Mouse (Mus musculus) CH12F3 (cell line): ENCODE data around the gene Serpina3g.

Experiments used
- in situ Hi-C: fragments of 300-500 bp; cut with MboI; formaldehyde crosslinking; loops from 2 replicates; pipeline ENCODE4 v1.14.3; 2020; ENCODE audit warnings: low sequenced_read_pairs

Gene Serpina3g

DNA sequence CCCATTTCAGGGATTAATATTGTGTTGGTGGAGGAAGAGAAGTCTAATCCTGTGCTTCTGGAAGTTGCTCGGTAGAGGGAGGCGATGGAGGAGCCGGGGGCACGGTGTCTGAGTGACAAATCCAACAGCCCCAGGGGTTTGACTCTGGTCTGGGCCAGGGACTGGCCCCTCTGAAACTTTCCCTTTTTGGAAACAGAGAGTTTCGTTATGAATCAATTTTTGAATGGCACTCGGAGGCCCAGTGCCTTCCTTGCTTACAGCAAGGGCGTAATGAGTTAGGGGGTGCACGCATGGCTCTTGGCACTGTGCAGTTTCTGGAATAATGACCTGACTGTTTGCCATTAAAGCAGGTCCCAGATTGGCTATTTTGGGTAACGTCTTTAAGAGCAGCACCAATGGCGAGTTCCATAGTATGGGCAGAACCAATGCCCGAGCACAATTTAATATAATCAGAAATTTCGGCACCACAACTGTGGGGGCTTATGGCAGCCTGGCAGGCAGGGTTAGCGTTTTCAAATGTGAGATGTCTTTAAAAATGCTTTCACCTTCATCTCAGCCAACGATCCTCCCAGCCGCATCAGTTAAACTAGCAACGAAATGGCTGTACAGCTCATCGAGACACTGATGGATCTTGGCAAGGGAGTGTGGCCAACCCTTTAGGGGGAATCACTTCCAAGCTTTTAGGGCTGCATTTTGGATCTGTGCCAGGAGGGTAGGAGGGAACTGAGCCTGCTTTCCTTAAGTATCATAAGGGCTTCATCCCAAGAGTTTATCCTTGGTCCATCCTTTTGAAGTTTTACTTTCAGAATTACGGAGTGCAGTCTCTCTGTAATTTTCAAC, 42.4 kb downstream of the Serpina3g start:
- in situ Hi-C loops, result no loop called here

DNA sequence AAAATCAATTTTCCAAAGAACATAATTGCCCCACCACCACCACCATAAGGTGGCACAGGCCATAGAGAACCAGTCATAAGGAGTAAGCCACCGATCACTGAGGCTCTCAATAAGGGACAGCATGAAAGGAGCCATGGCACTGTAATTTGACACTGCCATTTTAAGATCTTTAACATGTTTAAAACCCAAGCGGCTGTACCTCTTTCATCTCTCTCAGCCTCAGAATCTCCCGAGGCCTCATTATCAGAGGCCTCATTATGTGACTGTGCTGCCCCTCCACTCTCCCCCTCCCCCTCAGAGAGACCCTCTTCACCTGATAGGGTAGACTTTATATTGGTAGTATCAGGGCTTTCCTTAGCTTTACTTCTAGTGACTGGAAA, 43.0 kb downstream of the Serpina3g start:
- in situ Hi-C loops, result no loop called here

DNA sequence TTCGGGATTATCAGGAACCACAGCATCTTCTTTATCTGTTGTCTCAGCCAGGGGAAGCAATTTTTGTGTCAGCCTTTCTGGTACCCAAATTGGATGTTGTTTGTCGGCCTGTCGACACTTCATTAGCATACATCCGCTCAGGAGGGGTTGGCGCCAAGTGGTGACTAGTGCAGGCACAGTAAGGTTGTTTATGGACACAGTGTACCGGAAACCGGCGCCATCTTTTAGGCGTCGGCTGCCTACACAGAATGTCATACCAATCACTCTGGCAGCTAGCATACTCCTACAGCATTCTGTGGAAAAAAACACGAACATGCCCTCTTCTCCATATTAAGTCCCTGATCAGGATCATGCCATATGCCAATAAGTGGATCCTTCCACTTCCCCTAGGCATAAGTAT, 47.3 kb downstream of the Serpina3g start:
- in situ Hi-C loops, result no loop called here

- in situ Hi-C loops, result no loop called here
Measured at GRCm38 (mm10) chr12:104288336-104288735, 52.3 kb downstream of the Serpina3g start.

- in situ Hi-C loops, result no loop called here
Measured at GRCm38 (mm10) chr12:104289872-104290271, 53.8 kb downstream of the Serpina3g start.
